Mouse (Mus musculus) hematopoietic multipotent progenitor cell, adult 10-12 weeks (in vitro differentiated cells): ENCODE data around the gene Slc7a6. TPM values are rescaled to one million over a fixed set of nuclear protein-coding genes. Genes with fewer than 3 reads are reported as not detected.

ENCODE experiments used
- polyA plus RNA-seq: library from polyadenylated mRNA; stranded (reverse); fragments of >175 nt; gene quantifications from 2 replicates; pipeline ENCODE4 v1.2.3, GENCODE M21; 2012; ENCODE audit warnings: low replicate concordance

The Slc7a6 gene
- polyA plus RNA-seq = 5.1 and 6.3 TPM in 2 replicates

GRCm38 (mm10) chr8:106168356-106169016, at the start of gene Slc7a6:
TSS of gene Slc7a6 (plus strand) at chr8:106168857.

GRCm38 (mm10) chr8:106136156-106137130, 32.2 kb upstream of the Slc7a6 start, which contains the start of gene Esrp2:
TSS of gene Esrp2 (minus strand) at chr8:106136974.

GRCm38 (mm10) chr8:106149801-106150652, 18.6 kb upstream of the Slc7a6 start, which contains the start of gene Pla2g15:
TSS of gene Pla2g15 (plus strand) at chr8:106150399.

GRCm38 (mm10) chr8:106210821-106211345, 42.2 kb downstream of the Slc7a6 start, which contains the start of the genes Slc7a6os and Prmt7:
TSS of gene Slc7a6os (minus strand) at chr8:106210935.
TSS of gene Prmt7 (plus strand) at chr8:106210936.

Other genes starting within 250 kb of the Slc7a6 start
- 0.53 and 1.1 TPM in 2 replicates for gene Ctrl, start 235.0 kb upstream of the Slc7a6 start, polyA plus RNA-seq
- 387 and 416 TPM in 2 replicates for gene Psmb10, start 230.4 kb upstream of the Slc7a6 start, polyA plus RNA-seq
- gene Lcat, start 225.5 kb upstream of the Slc7a6 start, polyA plus RNA-seq = 0.10 and 0.83 TPM in 2 replicates
- gene Slc12a4, start 202.8 kb upstream of the Slc7a6 start, polyA plus RNA-seq = 13.0 and 14.0 TPM in 2 replicates
- not detected in 2 replicates for gene Dpep3, start 189.4 kb upstream of the Slc7a6 start, polyA plus RNA-seq
- 4.4 and 7.5 TPM in 2 replicates for gene Dus2, start 177.5 kb upstream of the Slc7a6 start, polyA plus RNA-seq
- gene Dpep2nb, start 162.9 kb upstream of the Slc7a6 start, polyA plus RNA-seq = not detected in 2 replicates
- 12.8 and 15.2 TPM in 2 replicates for gene Ddx28, start 157.0 kb upstream of the Slc7a6 start, polyA plus RNA-seq
- gene Nfatc3, start 110.0 kb upstream of the Slc7a6 start, polyA plus RNA-seq = 30.9 and 42.5 TPM in 2 replicates
- 0.03 and 0.11 TPM in 2 replicates for gene Esrp2, start 31.9 kb upstream of the Slc7a6 start, polyA plus RNA-seq
- gene Pla2g15, start 18.5 kb upstream of the Slc7a6 start, polyA plus RNA-seq = 32.9 and 41.5 TPM in 2 replicates
- 29.2 and 33.5 TPM in 2 replicates for gene Slc7a6os, start 42.1 kb downstream of the Slc7a6 start, polyA plus RNA-seq
- gene Prmt7, start 42.1 kb downstream of the Slc7a6 start, polyA plus RNA-seq = 3.5 and 20.1 TPM in 2 replicates
- 2.4 and 2.5 TPM in 2 replicates for gene Smpd3, start 169.1 kb downstream of the Slc7a6 start, polyA plus RNA-seq
- gene Zfp90, start 246.5 kb downstream of the Slc7a6 start, polyA plus RNA-seq = 2.6 and 4.2 TPM in 2 replicates